Mouse (Mus musculus): Measurements from ENCODE around the gene Fes.

The Fes gene

DNA sequence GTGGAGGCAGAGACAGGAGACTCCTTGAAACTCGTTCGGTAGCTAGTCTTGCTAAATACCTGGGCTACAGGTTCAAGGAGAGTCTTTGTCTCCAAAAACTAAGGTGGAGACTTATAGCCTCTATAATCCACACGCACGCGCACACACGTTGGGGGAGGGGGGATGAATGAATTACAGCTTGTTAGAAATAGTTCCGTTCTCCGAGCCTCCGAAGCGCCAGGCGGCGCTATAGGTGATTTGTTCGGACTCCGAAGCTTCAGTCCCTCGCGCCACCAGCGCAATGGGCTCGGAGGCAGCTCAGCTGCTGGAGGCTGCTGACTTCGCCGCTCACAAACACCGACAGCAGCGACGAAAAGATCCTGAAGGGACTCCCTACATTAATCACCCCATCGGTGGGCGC is 44.9 kb downstream of the Fes start, which contains the start of gene Hddc3:
Hddc3 (plus strand) TSS at position 247 of the 400 bp plus-strand sequence.
- DNase-seq: peak; percentile 97

DNA sequence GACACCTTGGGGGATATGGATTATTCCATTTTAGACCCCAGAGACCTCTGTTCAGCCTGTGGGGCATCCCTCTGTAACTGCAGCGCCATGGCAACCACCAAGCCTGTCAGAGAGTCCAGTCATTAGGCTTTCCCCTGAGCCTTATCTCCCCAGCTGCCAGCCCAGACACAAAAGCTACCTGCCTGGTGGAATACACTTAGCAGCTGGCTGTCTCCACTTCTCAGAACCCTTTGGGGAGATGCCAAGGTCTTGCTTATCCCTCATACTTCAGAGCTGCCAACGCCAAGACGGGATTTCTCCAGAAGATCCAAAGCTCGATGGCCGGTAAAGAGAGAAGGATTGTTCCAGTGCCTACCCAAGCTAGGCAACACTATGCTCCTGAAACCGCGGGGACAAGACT is 46.0 kb downstream of the Fes start:
- no peak for DNase-seq

DNA sequence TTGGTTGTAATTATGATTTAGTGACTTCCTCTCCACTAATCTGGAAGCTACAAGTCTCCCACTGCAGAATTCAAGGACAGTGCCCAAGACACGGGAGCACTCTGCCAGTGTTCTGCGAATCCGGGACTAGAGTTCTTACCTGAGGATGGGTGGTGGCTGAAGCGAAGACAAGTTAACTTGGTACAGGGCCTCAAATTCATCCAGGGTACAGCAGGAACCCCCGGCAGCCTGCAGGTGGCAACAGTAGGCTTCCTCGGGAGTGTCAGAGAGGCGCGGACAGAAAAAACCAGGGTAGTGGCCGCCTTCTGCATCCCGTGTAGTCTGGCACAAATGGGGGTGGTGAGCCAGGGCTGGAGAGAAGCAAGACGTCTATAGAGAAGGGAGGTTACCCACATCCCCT is 47.0 kb downstream of the Fes start, which contains the start of gene Unc45a:
Unc45a (minus strand) TSS at position 213 of the 400 bp plus-strand sequence.
- DNase-seq: peak; percentile 86

DNA sequence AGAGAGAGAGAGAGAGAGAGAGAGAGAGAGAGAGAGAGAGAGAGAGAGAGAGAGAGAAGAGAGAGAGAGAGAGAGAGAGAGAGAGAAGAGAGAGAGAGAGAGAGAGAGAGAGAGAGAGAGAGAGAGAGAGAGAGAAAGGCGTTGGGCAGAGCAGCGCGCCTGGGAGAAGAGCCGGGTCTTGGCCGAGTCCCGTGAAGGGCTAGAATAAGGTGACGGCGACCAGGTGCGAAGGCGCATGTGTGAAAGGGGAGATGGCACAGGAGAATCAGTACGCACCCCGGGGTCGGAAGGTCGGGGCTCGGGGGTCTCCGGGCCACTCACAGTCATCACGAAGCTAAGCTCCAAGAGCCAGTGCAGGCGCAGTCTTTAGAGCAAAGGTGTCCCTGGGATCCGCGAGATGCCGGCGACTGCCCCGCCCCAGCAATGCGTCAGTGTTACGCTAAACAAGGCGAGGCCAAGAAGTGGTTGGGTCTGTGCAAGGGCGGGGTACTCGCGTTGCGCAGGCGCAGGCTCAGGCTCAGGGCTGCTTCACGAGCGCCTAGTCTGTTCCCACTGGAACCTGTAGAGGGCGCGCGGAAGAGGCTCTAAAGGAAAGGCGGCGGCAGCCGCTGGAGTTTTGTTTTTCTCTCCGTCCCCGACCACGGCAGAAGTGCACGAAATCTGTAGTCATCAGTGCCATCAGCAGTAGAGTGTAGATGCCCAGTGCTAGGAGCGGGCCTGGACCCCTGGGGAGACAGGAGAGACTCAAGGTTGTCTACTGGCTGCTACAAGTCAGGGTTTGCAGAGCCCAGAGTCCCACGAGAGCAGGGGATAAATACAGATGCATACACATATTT is 47.7 kb downstream of the Fes start:
- peak; percentile 98 for DNase-seq

DNA sequence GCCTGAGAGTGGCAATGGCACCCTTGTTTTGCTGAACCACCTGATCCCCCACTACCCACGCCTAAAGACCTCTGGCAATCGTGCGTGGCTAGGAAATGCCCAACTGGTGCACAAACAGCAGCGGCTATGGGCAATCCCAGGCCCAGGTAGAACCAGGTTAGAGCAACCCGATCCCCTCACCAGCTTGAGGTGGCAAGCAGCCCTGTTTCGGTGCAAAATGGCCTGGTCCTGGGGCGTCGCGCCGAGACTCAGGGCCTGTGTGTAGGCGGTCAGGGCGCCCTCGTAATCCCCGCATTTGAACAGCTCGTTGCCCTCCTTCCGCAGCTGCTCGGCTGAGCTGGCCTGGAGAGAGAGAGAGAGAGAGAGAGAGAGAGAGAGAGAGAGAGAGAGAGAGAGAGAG is 48.4 kb downstream of the Fes start:
- DNase-seq: peak; percentile 49

DNA sequence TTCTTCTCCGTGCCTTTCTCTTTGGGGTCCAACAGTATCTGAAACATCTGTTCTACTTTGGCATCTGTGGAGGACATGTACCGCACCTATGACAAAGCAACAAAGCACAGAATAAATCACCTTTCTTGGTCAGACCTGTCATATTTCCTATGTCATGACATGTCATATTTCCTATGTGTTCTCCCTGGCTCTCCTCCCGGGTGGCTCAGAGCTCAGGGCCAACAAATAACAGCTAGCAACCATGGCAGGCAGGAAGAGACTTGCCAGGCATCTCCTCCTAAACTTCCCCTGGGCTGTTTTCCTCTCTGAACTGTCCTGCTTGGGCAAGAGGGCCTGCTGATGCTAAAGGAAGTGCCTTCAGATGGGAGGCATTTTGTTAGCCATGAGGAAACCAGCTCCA is 50.8 kb downstream of the Fes start:
- no peak for DNase-seq

DNA sequence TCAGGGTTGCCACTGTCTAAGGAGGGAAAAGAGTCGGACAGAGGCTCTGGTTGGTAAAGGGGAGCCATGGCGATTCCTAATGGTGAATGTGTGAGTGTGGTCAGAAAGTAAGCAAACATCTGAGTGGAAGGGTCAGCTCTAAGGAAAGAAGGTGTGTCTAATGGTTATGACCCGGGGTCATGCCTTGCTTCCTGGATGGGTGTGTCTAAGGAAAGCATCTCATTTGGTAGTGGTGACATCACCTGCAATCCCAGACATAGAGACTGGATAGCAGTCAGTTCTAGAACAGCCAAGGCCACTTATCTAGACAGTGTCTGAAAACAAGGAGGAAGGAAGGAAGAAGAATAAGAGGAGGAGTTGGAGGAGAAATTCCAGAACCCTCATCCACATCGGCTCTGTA is 52.9 kb downstream of the Fes start:
- DNase-seq: no peak

DNA sequence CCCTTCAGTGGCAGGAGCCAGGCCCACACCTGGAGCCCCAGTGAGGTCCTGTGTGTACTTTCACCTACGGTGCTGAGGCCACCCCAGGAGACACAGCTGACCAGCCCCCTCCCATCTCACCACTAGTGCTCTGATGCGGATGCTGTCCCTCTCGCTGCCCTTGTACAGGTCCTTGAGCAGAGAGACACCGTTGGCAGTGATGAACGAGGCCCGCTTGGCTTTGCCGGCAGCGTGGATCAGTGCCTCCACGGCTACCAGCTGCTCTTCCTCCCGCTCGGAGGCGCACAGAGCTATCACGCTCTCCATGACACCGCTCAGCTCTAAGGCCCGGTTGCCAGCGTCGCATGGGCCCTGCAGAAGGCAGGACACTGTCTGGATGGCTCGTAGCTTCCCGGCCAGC is 56.3 kb downstream of the Fes start:
- no peak for DNase-seq

DNA sequence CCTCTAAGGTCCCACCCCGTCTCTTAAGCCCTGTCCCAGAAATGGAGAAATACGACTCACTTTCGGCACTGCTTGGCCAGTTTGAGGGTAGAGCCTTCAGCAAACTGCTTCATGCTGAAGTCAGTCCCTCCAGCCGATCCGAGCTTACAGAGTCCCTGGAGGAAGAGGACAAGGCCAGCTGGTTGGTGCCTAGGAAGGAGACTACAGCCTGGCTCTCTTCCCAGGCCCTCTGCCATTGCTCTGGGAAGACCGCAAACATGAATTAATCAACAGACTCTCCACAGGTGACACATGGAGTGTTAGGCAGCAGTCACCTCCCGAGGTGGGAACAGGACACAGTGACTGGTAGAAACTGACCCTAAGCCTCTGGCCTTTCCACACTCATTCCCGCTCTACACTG is 57.5 kb downstream of the Fes start:
- no peak for DNase-seq

Measured in thymus, postnatal 14 days (tissue).